Mouse (Mus musculus) bone marrow, adult 2 months (tissue): ENCODE measurements around the gene Exoc4.

Experiments used
- CTCF ChIP-seq: fragments of 200-500 bp; IDR thresholded peaks from 2 replicates; pipeline ENCODE4 v1.5.1; 2011; ENCODE audit warnings: low read length, control low read depth; ENCODE audit not compliant: control insufficient read depth, insufficient read depth
- POLR2A ChIP-seq: fragments of 200-500 bp; IDR thresholded peaks from 2 replicates; pipeline ENCODE4 v1.6.1; 2011; ENCODE audit warnings: low read depth, mild to moderate bottlenecking, control low read depth, low read length, borderline replicate concordance; ENCODE audit not compliant: control insufficient read depth

- TF ChIP-seq CTCF (no peak), POLR2A (no peak)
These were observed 463.7 kb downstream of the Exoc4 start for GRCm38 (mm10) chr6:33712540-33713118.
